Mouse (Mus musculus) C3H10T1/2 (cell line): ENCODE data around the gene Iqcm. TPM values are rescaled to one million over a fixed set of nuclear protein-coding genes. Genes with fewer than 3 reads are reported as not detected.

Experiments used
- polyA plus RNA-seq, 2 experiments: library from polyadenylated mRNA; unstranded; fragments of >200 nt; fragmentation: generic; extraction: Trizol; gene quantifications; one replicate each; pipeline ENCODE4 v1.2.1; 2012; ENCODE audit warnings: missing spikeins in 2 of 2

The Iqcm gene
- not detected for polyA plus RNA-seq

DNA sequence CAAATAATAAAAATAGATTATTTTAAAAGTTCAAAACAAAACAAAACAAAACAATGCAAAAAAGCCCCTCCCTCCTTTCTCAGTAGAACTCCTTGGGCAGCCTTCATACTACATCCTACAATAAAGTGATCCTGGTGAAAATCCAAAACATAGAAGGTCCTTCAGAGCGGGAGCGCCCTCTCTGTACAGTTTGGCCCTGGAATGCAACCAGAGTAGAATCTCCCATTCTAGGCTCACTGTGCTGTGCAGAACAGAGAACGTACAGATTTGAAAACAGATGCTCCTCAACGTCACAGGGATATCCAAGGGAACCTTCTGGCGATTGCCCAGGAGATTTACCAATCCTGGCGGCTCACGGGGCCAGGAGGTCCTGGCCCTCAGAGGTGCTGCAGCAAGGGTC lies at the start of gene Iqcm:
Iqcm (plus strand) TSS at position 301 of the 400 bp plus-strand sequence.

DNA sequence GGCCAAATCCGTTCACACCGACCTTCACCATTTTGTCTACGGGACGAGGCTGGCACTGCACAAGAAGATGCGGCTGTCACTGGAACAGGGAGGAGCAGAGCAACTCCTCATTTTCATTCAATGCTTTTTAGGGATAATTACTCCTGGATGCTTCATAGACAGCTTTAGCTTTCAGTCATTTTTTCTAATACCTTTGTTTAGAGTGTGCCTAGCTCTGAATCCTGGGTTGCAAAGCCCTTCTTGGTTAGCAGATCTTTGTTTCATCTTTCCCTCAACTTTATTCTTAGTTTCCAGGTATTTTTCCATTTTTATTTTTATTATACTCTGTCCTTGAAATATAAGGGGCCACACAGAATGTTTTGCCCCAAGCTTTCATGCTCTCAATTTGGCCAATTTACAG lies 42.0 kb upstream of the Iqcm start, which contains the start of gene Gm10358:
Gm10358 (minus strand) TSS at position 101 of the 400 bp plus-strand sequence.

Other genes with a start within 250 kb of the Iqcm start
- gene Rasd2, start 234.8 kb upstream of the Iqcm start, polyA plus RNA-seq = not detected
- under 1 TPM in 1 of 2 experiments, not detected in 1; 0.29 TPM for gene Gm10358, start 42.1 kb upstream of the Iqcm start, polyA plus RNA-seq